Mouse (Mus musculus) R1 (cell line): ENCODE data around the gene A4galt.
"Not testable (repeated sequence)": the region's sequence is repeated elsewhere in the genome, so short reads cannot be mapped to it uniquely, and the experiment has no call there.

Experiments used
- DNase-seq: peaks from one replicate; pipeline ENCODE4 v3.0.0-alpha.2; 2018; ENCODE audit warnings: low read depth, low spot score

A4galt gene

GRCm38 (mm10) chr15:83251176-83252004 is at the start of gene A4galt:
Gene A4galt (minus strand): TSS chr15:83251774.
- DNase-seq = peak; percentile 87

- no peak for DNase-seq
These were observed 48.5 kb upstream of the A4galt start for GRCm38 (mm10) chr15:83299916-83300582.

- DNase-seq = no peak
These were observed 47.9 kb upstream of the A4galt start for GRCm38 (mm10) chr15:83299450-83299849.

GRCm38 (mm10) chr15:83298810-83299209 is 47.2 kb upstream of the A4galt start:
- DNase-seq = no peak

GRCm38 (mm10) chr15:83298313-83298712 is 46.7 kb upstream of the A4galt start:
- peak; percentile 43 for DNase-seq

- DNase-seq = peak; percentile 71
These were observed 45.3 kb upstream of the A4galt start for GRCm38 (mm10) chr15:83296771-83297311.

- no peak for DNase-seq
These were observed 44.5 kb upstream of the A4galt start for GRCm38 (mm10) chr15:83296050-83296449.

GRCm38 (mm10) chr15:83294954-83295353 is 43.4 kb upstream of the A4galt start:
- no peak for DNase-seq

GRCm38 (mm10) chr15:83293706-83294645 is 42.4 kb upstream of the A4galt start:
- DNase-seq = no peak

- no peak for DNase-seq
These were observed 41.6 kb upstream of the A4galt start for GRCm38 (mm10) chr15:83293144-83293543.

GRCm38 (mm10) chr15:83292261-83293056 is 40.9 kb upstream of the A4galt start:
- DNase-seq = no peak

- no peak for DNase-seq
These were observed 39.3 kb upstream of the A4galt start for GRCm38 (mm10) chr15:83290899-83291298.

- DNase-seq = no peak
These were observed 33.3 kb upstream of the A4galt start for GRCm38 (mm10) chr15:83284828-83285227.

- no peak for DNase-seq
These were observed 30.8 kb upstream of the A4galt start for GRCm38 (mm10) chr15:83282397-83282796.

- DNase-seq = peak; percentile 57
These were observed 29.7 kb upstream of the A4galt start for GRCm38 (mm10) chr15:83281303-83281702.

- peak; percentile 67 for DNase-seq
These were observed 27.0 kb upstream of the A4galt start for GRCm38 (mm10) chr15:83278579-83278978.

GRCm38 (mm10) chr15:83277451-83277850 is 25.9 kb upstream of the A4galt start:
- DNase-seq = no peak

GRCm38 (mm10) chr15:83274237-83274636 is 22.7 kb upstream of the A4galt start:
- not testable (repeated sequence) for DNase-seq

- no peak for DNase-seq
These were observed 21.4 kb upstream of the A4galt start for GRCm38 (mm10) chr15:83273017-83273416.

GRCm38 (mm10) chr15:83271221-83271620 is 19.6 kb upstream of the A4galt start:
- DNase-seq = peak; percentile 54

- not testable (repeated sequence) for DNase-seq
These were observed 18.4 kb upstream of the A4galt start for GRCm38 (mm10) chr15:83269985-83270384.
